Mouse (Mus musculus): ENCODE data around the gene Adora2a.
"Not testable (repeated sequence)": the region's sequence is repeated elsewhere in the genome, so short reads cannot be mapped to it uniquely, and the experiment has no call there.

Adora2a gene

DNA sequence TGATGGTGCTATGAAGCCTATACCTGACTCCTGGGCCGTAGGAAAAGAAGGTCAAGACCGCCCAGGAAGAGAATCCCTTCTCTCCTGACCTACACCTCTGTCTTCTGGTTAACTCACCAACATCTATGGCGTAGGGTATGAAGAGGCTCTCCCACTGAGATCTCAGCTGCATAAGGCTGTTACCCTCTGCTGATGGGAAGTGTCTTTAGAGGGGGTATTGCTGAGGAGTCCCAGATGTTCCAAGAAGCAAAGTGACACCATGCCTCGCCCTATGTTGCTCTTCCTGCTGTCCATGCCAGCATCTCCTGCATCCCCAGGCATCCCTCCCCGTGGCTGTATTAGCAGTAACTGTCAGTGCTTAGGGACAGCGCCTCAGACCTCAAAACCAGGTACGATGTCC lies 22.7 kb downstream of the Adora2a start:
- in situ Hi-C loops (cut with MboI, MseI), result no loop called here

DNA sequence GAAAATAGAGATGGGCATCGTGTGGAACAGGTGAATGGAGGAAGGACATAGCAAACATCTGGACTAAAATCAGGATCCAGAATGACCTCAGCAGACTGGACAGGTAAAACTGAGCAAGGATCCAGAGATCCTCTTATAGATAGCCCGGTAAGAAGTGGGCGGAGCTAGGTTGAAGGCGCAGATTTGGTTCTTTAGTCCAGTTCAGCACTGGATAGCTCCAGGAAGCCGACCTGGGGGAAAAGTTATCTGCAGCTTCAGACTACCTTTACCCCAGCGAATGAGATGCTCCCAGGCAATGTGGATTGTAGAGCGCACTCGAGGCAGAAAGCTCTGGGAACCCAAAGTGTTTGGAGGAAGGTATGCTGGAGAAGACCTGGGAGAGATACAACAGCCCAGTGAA lies 25.3 kb downstream of the Adora2a start:
- in situ Hi-C loops (cut with MboI, MseI), result no loop called here

DNA sequence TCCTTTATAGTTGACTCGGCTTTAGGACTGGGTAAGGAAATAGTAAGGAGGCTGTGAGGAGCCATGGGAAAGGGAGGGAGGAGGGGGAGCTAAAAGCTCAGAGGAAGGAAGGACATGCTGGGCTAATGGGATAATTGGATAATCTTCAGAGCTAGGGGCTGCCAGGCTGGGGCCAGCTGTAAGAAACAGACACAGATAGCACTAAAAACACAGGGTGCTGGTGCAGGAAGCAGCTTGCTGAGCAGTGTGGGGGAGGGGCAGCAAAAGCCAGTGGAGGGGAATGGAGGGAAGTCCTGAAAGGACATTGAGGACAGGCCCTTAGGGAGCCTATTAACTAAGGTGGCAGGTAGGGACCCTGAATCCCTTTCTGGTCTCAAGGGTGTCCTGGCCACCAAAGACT lies 27.9 kb downstream of the Adora2a start:
- in situ Hi-C loops (cut with MboI, MseI), result not testable (repeated sequence)

DNA sequence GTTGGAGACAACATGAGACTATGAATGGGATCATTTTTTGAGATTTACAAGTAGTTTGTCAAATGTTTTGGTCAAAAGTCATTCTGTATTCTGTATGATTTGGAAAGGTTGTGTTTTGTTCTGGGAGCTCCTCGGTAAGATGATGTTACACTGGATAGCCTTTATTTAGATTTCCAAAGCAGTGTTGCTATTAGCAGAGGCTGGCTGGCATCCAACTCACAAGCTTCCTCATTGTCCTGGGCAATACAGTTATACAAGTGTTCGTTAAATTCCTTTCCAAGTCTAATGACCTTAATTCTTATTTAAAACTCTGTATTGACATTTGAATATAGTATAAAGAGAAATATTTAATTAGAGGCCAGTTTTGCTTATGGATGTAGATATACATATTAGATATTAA lies 28.6 kb downstream of the Adora2a start:
- in situ Hi-C loops (cut with MboI, MseI), result no loop called here

GRCm38 (mm10) chr10:75350564-75350963 lies 33.9 kb downstream of the Adora2a start:
- in situ Hi-C loops (cut with MboI, MseI), result loop anchor here (5.0 kb wide), 1 partner anchor 63 kb away; no protein-coding TSS in a partner anchor

GRCm38 (mm10) chr10:75352541-75352940 lies 35.9 kb downstream of the Adora2a start:
- in situ Hi-C loops (cut with MboI, MseI), result loop anchor here (5.0 kb wide), 1 partner anchor 65 kb away; no protein-coding TSS in a partner anchor

- in situ Hi-C loops (cut with MboI, MseI), result loop anchor here (5.0 kb wide), 1 partner anchor 67 kb away; no protein-coding TSS in a partner anchor
Measured at GRCm38 (mm10) chr10:75353838-75354241, 37.2 kb downstream of the Adora2a start.

- in situ Hi-C loops (cut with MboI, MseI), result no loop called here
Measured at GRCm38 (mm10) chr10:75355341-75355740, 38.7 kb downstream of the Adora2a start.

- in situ Hi-C loops (cut with MboI, MseI), result not testable (repeated sequence)
Measured at GRCm38 (mm10) chr10:75364214-75364690, 47.6 kb downstream of the Adora2a start.

- in situ Hi-C loops (cut with MboI, MseI), result no loop called here
Measured at GRCm38 (mm10) chr10:75364796-75365195, 48.1 kb downstream of the Adora2a start.

DNA sequence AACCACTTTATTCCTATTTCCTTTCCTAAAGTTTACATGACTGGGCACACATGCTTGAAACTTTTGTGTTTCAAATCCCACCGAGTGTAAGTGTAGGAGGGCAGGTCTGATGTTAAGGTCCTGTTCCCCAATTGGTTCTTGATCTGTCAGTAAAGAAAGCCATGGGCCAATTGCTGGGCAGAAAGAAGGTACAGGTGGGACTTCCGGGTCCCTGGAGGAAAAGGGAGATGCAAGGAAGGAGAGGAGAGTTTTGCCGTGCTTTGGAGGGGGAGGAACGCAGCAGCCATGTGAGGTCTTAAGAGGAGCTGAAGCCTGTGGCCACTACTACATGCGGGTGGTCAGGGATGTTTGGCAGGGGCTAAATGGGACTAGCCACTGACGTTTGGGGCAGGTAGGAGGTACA lies 48.6 kb downstream of the Adora2a start:
- in situ Hi-C loops (cut with MboI, MseI), result no loop called here

DNA sequence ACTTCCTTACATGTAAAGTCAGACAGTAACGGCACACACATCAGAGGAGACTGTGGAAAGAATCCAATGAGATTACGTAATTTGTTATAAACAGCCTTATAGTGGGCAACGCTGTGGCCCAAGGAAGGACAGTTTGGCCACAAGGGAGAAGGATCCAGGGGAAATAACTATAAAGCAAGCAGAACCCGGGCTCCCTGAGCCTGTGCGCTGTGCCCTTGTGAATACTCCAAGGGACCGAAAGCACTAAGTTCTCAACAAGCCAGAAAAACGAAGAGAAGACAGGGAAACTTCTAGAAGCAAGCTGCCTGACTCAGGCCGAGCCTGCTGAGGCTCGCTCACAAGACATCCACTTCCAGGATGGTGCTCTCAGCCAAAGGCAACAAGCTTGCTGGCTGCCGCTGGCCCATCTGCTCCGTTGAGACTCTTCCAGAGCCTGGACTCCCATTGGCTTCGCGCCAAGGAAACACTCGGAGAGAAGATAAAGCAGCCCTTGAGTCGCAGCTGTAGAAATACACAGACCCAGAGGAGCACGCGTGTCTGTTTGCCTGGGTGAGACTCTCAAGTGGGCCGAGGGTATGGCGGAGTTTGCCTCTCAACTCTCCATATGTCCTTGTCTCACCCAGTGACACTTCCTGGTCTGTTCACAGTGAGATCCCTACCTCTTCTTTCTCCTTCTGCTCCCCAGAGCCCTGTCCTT lies 57.1 kb downstream of the Adora2a start:
- in situ Hi-C loops (cut with MboI, MseI), result loop anchor here (5.0 kb wide), 1 partner anchor 83 kb away; no protein-coding TSS in a partner anchor

DNA sequence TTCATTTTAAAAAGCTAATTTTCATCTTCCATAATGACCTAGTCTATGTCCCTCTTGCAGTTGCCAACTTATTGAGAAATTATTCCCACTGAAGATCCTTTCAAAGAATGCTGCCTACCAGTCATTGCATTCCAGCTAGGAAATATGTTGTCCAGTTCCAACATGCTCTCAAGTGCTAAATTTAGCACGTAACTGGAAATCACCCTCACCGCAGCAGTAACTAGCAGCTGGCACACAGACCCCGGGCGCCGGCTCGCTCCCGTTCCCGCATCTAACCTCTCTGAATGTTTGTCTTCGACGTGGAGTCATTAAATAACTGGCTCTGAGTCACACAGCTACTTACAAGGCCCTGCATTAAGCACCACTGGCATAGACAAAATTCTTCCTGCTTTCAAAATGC lies 62.0 kb downstream of the Adora2a start:
- in situ Hi-C loops (cut with MboI, MseI), result no loop called here
